Mouse (Mus musculus): ENCODE measurements at regions not wholly inside any gene's neighbourhood (a gene's known extent, or its start where the extent isn't known, plus 50 kb on each side); places are given as distances from the start of the nearest gene placed in this dataset.

GRCm38 (mm10) chr11:45103498-45104336 is 486.6 kb downstream of the Ebf1 start:
- TF ChIP-seq CTCF (IDR thresholded peaks at IDR 0.05; ENCODE audit: low read depth, low read length) (no peak), POLR2A (IDR thresholded peaks at IDR 0.05; ENCODE audit: extremely low read depth, insufficient read depth, low read length) (no peak)
